Mouse (Mus musculus) spleen, adult 2 months (tissue): Measurements from ENCODE around the gene Tanc1. TPM values are rescaled to one million over a fixed set of nuclear protein-coding genes. Genes with fewer than 3 reads are reported as not detected.

Experiments
- DNase-seq, 2 experiments: peaks; one replicate each; pipeline versions ENCODE4 v3.0.0 to v3.0.0-alpha.2; 2012 to 2021; ENCODE audit warnings: low spot score in 2 of 2, low read depth in 1 of 2
- H3K27ac ChIP-seq: fragments of 200-500 bp; 2 replicates; pipeline ENCODE4 v1.5.1; 2012; ENCODE audit warnings: low read length, inconsistent platforms; ENCODE audit not compliant: insufficient read depth
- H3K27me3 ChIP-seq: fragments of 200-500 bp; 2 replicates; pipeline ENCODE4 v1.6.1; 2012; ENCODE audit warnings: mild to moderate bottlenecking, moderate library complexity, low read length, inconsistent platforms; ENCODE audit not compliant: control insufficient read depth, insufficient read depth
- H3K36me3 ChIP-seq: fragments of 200-500 bp; 2 replicates; pipeline ENCODE4 v1.6.1; 2012; ENCODE audit warnings: mild to moderate bottlenecking, low read length, inconsistent platforms; ENCODE audit not compliant: control insufficient read depth, insufficient read depth
- H3K4me1 ChIP-seq: fragments of 200-500 bp; 2 replicates; pipeline ENCODE4 v1.6.1; 2011; ENCODE audit warnings: inconsistent platforms; ENCODE audit not compliant: control insufficient read depth, insufficient read depth, insufficient read length
- H3K4me3 ChIP-seq: fragments of 200-500 bp; 2 replicates; pipeline ENCODE4 v1.5.1; 2011; ENCODE audit warnings: mild to moderate bottlenecking, inconsistent platforms; ENCODE audit not compliant: insufficient read depth, insufficient read length; ENCODE audit errors: extremely low read depth
- CTCF ChIP-seq: fragments of 200-500 bp; IDR thresholded peaks from 2 replicates; pipeline ENCODE4 v1.5.1; 2011; ENCODE audit warnings: mild to moderate bottlenecking, inconsistent platforms; ENCODE audit not compliant: insufficient read depth, insufficient read length, insufficient replicate concordance; ENCODE audit errors: extremely low read depth
- POLR2A ChIP-seq: fragments of 200-500 bp; IDR thresholded peaks from 2 replicates; pipeline ENCODE4 v1.6.1; 2011; ENCODE audit warnings: low read depth, low read length, inconsistent platforms
- WGBS: fragments of 180-500 bp; shearing (Covaris S2); methylation state at CpG from one replicate; pipeline ENCODE4 v1.1.7; 2018; 5-methylcytosine and 5-hydroxymethylcytosine counted together
- polyA plus RNA-seq: library from polyadenylated mRNA; depleted of rRNA; stranded (reverse); fragments of >200 nt; gene quantifications from 2 replicates; pipeline ENCODE4 v1.2.3, GENCODE M21; 2012; rRNA removed

Gene Tanc1
- polyA plus RNA-seq, 1 experiment: 5.5 TPM

- 0 out of 2 replicates have a peak, but pooled peaks cover 2% of the 10 kb centered on the region for H3K36me3 ChIP-seq
- H3K4me1 ChIP-seq: no peaks in the 10 kb centered on the region
- WGBS: 71% methylated on average over 6 of the region's 6 CpGs
- no peak for DNase-seq
- H3K27me3 ChIP-seq: no peaks in the 10 kb centered on the region
- no peak overlapping the region for H3K4me3 ChIP-seq
- TF ChIP-seq CTCF: no peak
- no peak for TF ChIP-seq POLR2A
- no peak overlapping the region for H3K27ac ChIP-seq
Observed at GRCm38 (mm10) chr2:59889699-59890098, 277.9 kb downstream of the Tanc1 start.

Other genes with a start within 250 kb of the Tanc1 start
- 2.7 and 3.4 TPM in 2 replicates for gene Dapl1, start 127.4 kb upstream of the Tanc1 start, polyA plus RNA-seq